Mouse (Mus musculus) forelimb bud, embryonic 11.5 days (tissue): Measurements from ENCODE around the gene Ralgds.
"Not testable (repeated sequence)": the region's sequence is repeated elsewhere in the genome, so short reads cannot be mapped to it uniquely, and the experiment has no call there.

Experiments used
- DNase-seq: peaks from one replicate; pipeline ENCODE4 v3.0.0-alpha.2; 2012; ENCODE audit warnings: low read depth, low spot score

The Ralgds gene

DNA sequence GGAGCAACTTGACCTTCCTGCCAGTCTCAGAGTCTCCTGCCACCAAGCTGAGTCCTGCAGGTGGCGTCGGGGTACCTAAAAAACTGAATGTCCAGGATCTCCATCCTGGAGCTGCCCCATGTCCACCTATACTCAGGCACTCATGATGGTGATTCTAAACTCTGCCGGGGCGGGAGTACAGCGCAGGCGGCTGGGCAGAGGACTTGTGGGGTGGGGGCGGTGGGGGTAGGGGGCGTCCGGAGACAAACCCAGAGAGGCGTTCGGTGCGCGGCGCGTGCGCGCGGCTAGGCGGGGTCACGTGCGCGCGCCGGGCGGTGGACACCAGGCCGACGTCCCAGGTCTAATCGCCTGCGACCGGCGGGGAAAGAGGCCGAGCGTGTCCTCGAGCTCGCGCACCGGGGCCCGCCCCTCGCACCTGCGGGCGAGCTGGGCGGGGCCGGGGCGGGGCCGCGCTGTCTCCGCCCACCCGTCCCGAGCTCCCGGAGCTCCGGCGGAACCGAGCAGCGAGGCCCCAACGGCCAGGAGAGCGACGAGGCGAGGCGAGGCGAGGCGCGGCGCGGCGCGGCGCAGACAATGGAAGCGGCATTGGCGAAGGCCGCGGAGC is at the start of gene Ralgds:
Gene Ralgds, plus strand, starts transcription at position 328 of the 604 bp plus-strand sequence.
- DNase-seq: peak; percentile 64

DNA sequence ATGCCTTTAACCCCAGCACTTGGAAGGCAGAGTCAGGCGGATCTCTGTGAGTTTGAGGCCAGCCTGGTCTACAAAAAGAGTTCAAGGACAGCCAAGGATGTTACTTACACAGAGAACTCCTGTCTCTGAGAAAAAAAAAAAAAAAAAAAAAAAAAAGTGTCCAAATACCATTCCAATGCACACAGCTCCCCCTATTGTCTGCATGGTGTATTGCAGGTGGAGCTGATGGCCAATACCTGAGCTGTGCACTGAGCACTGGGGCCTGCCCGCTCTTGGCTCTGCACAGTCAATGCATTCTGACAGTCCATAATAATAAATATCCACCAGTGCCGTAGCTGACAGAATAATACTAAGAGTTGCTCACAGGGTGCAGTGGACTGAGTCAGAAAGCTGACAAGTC is 49.0 kb upstream of the Ralgds start:
- peak; percentile 67 for DNase-seq

DNA sequence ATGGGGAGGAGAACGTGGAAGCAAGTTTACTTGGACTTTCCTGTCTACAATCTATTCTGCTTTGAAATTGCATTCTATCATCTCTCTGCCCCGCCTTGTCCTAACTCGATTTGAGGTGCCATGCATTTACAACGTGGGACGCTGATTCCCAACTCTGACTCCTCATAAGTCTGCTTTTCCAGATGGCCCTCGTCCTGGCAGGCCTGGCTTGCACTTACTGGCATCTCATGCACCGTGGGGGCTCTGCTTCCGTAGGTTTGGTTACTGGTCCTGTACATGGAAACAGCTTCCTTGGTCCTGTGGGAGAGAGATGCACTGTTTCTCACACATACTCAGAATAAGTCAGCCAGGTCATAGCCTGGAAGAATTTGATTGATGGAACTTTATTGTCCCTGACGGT is 48.0 kb upstream of the Ralgds start:
- DNase-seq: no peak

DNA sequence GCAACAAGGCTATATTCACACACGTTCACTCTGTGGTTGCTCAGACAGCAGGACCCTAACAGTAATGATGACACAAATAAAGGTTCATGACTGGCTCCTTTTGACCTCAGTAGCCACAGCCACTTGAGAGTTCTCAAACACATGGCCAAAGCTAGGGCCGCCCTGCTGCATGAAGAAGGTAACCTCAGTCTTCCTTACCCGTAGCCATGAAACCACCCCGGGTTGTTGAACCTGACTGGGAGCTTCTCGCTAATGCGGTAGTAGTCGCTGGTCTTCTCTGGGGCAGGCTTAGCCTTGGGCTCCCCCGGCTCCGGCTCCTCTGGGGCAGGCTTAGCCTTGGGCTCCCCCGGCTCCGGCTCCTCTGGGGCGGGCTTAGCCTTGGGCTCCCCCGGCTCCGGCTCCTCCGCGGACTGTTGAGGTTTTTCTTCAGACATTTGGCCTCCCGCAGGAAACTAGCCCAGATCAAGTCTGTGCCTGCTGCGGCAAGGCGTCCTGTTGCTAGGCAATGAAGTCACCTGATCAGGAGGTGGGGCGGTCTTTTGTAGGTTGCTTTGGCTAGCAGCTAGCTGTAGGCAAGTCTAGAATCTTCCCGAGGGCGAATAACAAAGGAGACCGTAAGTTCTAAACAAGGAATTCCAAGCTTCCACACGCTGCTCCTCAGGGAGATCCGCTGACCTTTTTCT is 46.9 kb upstream of the Ralgds start, which contains the start of gene 1700007K13Rik:
Gene 1700007K13Rik, minus strand, starts transcription at position 497 of the 683 bp plus-strand sequence.
- peak; percentile 76 for DNase-seq

DNA sequence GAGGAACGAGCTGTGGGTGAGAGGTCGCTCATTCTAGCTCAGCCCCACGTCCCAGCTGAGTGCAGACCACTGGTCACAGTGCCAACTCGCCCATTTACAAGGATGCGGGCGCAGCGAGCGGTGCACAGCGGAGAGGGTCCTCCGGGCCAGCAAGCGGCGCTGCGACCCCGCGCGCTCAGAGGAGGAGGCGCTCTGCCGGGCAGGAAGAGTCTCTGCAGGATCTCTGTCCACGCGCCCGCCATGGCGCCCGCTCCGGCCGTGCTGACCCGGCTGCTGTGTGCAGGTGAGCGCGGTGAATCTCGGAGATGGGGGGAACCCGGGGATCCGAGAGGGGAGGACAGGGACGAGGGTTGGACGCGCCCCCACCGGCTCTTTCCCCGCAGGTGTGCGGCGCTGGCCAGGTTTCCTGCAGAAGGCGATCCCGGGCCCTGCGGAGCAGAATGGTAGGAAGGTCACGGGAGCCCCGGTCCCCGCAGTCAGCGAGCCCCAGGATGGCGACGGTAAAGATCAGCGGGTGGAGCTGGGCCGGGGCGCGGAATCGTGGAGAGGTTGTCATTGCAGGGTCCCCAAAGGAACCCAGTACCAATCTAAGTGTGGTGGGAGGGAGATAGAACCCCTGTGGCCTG is 45.0 kb upstream of the Ralgds start, which contains the start of gene Mrps2:
Gene Mrps2, plus strand, starts transcription at position 207 of the 626 bp plus-strand sequence.
- peak; percentile 86 for DNase-seq

DNA sequence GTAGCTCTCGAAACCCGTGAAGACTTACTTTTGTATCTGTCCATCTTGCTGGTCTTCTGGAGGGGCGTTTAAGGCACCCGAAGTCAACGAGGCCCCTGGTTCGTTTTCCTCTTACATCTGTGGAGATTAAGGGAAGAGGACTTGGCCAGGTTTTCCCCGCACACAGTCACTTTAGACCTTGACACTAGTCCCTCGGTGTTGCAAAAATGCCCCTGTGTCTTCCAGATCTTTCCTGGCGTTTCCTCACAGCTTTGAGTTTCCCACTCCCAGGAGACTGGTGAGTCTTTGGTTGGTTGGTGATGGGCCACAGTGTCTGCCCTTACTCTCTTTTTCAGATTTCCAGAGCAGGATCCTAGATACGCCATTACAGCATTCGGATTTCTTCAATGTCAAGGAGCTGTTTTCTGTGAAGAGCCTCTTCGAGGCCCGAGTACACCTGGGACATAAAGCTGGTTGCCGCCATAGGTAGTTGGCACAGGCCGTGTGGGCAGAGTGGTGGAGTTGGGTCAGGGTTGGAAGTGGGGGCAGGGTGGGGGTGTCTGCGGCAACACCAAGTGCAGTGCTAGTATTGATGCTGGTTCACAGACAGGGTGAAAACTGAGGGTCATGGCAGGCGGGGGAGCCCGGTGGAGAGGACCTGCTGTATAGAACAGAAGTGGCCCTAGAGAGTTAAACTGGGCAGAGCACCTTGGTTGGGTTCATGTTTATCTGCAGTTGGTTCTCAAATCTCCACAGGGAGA is 44.3 kb upstream of the Ralgds start:
- no peak for DNase-seq

DNA sequence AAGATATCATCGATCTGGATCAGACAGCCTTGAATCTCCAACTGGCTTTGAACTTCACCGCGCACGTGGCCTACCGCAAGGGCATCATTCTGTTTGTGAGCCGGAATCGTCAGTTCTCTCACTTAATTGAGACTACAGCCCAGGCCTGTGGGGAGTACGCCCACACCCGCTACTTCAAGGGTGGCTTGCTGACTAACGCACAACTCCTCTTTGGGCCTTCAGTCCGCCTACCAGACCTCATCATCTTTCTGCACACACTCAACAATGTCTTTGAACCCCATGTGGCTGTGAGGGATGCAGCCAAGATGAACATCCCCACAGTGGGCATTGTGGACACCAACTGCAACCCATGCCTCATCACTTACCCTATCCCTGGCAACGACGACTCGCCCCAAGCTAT is 43.5 kb upstream of the Ralgds start:
- no peak for DNase-seq

DNA sequence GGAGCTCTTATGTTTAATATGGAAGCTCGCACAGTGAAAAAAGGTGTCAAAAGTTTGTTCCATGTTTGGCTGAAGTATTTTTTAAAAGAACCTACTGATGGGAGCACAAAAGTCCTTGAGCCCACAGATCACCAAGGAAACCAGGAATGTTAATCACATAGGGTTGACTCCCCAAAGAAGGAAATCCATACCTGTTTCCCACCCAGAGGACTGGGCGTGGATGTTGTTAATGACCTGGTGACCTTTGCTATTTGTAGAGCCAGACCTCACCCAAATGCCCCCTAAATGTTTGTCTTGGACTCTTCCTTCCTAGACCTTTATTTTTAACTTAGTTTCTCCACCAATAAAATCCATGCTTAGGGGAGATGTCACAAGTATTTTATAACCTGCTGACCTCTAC is 42.3 kb upstream of the Ralgds start:
- DNase-seq: no peak

DNA sequence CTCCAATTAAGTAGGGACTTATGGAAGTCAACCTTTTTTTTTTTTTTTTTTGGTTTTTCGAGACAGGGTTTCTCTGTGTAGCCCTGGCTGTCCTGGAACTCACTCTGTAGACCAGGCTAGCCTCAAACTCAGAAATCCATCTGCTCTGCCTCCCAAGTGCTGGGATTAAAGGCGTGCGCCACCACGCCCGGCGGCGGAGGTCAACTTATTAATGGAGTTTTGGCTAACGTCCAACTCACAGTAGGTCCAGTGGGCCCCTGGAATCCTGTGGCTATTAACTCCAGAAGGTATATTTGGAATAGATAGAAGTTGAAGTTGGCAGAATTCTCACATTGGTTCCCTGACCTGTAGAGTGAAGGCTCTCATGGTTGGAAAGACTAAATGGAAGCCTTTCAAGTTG is 40.9 kb upstream of the Ralgds start:
- not testable (repeated sequence) for DNase-seq

DNA sequence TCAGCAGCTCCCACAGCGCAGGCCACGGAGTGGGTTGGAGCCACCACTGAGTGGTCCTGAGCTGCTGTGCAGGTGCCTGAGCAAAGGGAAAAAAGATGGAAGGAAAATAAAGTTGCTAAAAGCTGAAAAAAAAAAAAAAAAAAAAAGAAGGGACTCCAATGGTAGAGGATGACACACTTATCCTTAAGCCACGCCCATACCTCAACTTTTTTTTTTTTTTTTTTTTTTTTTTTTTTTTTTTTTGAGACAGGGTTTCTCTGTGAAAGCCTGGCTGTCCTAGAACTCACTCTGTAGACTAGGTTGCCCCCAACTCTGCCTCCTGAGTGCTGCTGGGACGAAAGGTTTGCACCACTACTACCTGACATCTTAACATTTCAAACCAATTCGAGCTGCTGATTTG is 34.9 kb upstream of the Ralgds start:
- DNase-seq: not testable (repeated sequence)

DNA sequence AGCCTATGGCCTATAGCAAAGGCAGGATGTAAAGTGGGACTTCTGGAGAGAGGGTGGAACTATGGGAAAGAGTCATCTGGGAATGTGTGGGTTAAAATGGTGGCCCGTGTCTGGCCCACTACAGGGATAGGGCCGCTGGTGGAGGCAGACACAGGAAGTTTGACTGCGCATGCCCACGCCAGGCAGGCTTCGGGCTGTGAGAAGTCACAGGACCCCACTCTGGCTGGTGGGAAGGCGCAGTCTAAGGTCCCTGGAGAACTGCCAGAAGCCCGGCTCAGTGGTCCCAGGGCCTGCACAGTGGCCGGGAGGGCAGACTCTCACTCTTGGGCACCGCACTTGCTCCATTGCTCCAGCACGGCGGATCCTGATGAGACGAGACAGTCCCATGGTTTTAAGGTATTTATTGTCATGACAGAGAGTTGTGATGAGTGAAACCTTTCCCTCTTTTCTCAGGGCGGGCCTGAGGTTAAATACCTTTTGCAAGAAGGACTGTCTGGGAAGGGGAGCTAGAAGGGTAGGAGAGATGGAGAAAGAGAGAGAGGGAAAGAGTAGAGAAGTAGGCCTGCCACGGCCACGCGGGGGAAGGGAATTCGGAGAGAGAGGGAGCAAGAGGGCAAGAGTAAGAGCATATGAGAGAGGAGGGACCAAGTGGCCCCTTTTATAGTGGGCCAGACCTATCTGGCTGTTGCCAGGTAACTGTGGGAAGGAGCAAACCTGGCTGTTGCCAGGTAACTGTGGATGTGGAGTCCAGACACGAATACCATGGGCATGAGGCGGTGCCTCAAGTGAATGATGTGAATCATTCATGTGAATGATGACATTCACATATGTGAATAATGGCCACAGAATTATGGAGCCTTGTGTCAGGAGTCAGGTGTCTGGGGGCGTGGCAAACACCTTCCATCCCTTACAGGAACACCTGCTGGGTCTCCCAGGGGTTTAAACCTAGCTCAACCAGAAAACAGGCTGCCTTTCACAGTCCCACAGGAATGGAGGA is 33.4 kb upstream of the Ralgds start:
- peak; percentile 8 for DNase-seq

DNA sequence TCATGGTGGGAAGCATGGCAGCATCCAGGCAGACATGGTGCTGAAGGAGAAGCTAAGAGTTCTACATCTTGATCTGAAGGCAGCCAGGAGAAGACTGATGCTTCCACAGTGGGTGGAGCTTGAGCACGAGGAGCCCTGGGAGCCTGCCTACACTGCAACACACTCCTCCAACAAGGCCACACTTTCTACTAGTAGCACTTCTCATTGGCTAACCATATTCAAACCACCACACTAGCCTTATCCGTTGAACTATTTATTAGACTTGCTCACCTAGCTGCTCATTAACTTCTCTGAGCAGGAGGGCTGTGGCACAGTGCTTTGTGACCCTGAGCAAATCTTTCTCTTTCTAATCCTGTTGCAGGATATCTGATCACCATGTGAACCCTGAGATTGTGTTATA is 29.1 kb upstream of the Ralgds start:
- DNase-seq: no peak

DNA sequence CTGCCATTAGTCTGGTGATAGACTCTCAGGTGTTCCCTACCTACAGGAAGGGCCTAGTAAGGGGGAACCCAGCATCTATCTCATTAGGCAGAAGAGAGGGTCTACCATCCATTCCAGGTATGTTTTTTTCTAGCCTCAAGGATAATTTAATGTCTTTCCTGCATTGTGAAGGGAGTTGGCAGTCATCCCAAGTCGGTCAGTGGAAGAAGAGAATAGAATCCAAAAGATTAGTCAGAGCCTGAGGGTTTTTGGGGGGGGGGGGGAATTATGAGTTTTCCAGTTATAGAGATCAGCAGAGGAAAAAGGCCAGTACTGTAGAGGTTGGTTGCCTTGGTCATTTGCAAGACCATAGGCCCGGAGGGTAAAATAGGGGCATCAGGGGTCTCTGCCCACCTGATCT is 18.4 kb upstream of the Ralgds start:
- DNase-seq: no peak

DNA sequence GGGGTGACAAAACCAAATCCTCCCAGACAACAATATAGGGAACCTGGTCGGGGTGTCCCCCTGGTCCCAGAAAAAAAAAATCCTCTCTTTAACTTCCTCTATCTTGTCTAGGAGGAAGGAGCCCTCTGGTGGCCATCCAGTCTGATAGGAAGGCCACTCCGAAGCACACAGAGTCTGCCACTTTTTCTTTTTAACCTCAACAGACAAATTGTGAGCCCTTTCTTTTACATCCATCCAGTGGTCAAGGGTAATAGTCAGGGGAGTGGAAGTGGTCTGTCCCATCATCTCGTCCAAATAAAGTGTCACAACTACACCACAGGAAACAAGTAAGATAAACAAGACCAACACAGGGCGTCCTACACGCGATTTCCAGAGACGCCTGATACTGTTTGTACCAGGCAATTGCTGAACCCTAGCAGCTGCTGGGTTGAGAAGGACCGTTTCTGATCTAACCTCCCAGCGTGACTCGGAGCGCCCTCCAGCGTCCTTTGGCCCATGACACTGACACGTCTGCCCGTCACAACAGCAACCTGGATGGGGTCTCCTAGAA is 17.6 kb upstream of the Ralgds start:
- DNase-seq: no peak

DNA sequence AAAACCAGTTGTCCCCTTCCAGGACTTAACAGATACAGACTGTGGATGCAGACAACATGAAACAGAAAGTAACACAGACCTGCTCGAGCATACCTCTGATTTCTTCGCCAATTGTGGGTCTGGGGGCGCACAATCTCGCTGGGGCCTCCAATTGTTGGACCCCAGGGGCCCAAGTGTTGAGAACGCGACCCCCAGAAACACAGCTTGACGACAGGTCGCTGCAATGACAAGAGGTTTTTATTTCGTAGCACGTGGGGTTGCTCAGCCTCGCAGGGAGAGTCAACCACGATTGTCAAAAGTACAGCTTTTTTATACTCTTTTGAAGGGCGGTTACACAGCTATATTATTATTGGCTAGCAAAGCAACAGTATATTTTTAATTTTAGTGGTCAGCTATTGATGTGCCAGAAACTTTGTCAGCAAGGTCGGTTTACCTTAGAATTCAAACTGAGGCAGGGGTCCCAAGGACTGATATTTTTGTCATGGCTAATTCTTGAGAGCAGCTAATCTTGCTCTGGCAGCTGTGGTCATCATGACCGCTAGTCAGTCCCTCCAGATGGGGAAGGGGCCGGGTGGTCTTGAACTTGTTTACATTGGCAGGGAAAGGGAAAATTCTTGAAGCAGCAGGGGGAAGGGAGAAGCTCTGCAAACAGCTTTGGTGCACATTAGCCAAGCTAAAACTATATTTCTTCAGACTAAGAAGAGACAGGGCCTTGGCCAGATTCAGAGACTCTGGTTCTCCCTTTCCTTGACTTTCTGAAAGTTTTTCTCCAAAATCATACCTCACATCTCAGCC is 16.9 kb upstream of the Ralgds start:
- no peak for DNase-seq

DNA sequence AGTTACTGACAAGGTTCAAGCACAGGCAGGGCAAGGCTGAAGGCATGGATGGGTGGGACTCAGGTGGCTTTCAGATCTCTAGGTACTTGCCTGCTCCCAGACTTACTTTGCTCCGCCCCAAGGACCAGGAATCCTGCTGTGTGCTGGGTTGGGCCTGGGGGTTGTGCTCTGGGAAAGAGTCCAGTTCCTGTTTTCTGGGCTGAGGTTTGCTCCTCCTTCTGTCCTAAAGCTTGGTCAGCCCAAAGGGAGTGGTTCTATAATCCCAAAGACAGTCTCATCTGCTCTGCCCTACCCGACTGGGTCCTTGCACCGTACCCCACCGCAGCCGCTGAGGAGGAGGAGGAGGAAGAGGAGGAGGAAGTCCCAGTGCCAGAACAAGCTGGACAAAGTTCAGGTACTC is 16.3 kb upstream of the Ralgds start, which contains the start of gene Gbgt1:
Gene Gbgt1, plus strand, starts transcription at position 221 of the 400 bp plus-strand sequence.
- DNase-seq: no peak

DNA sequence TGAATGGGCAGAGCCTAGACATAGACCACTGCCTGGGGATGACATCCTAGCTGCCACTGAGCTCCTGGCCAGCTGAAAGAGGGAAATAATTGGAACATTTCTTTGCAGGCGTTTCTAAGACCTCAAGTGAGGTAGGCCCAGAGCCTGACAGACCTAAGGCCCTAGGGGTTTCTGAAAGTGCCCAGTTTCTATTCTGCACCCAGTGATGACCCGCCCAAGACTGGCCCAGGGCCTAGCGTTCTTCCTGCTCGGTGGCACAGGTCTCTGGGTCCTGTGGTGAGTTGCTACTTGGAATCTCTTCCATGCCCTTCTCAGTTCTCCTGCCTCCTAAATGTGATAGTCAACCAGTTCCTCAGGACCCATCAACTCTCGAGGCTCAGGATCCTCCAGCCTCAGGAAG is 15.4 kb upstream of the Ralgds start:
- DNase-seq: no peak

DNA sequence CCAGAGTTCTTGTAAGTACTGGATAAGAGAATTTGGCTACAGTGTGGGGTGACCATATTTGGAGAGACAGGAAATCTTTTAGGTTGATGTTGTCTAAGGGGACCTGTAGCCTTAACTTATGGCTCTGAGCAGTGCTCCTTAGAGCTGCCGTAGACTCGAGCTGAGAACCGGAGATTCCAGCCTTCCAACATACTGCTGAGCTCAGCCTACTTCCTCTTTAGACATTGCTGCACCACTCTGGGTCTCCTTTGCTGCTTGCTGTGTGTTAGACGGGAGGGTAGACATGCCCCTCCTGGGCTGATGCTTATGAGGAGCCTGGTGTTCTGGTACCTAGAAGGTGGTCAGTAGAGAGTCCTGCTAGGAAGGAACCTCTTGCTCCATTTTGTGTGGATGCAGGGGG is 14.5 kb upstream of the Ralgds start:
- DNase-seq: no peak

DNA sequence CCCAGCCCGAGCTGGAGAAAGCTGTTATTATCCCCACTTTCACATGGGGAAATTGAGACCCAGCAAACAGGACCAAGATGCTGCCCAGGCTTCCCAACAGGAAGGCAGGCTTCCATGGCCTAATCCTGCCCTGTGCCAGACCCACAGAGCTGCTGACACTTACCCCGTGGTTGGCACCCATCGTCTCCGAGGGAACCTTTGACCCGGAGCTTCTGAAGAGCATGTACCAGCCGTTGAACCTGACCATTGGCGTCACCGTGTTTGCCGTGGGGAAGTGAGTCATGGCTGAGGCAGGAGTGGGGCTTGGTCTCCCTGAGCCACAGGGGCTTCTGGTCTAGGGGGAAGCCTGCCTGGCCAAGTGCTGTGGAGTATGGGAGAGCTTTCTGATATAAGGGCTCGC is 9.9 kb upstream of the Ralgds start:
- DNase-seq: no peak

DNA sequence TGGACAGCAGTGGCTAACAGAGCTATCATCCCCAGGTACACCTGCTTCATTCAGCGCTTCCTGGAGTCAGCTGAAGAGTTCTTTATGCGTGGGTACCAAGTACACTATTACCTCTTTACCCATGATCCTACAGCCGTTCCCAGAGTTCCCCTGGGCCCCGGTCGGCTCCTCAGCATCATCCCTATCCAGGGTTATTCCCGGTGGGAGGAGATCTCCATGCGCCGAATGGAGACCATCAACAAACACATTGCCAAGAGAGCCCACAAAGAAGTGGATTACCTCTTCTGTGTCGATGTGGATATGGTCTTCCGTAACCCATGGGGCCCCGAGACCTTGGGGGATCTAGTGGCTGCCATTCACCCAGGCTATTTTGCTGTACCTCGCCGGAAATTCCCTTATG is 8.2 kb upstream of the Ralgds start:
- no peak for DNase-seq
